Comparison of ENCODE assay signal across 7 mouse cellular contexts in genomic region chr16:44615878-44616206, GRCm38 (mm10). TPM values are rescaled to one million over a fixed set of nuclear protein-coding genes. Genes with fewer than 3 reads are reported as not detected.
A peak's percentile ranks its signal among the peaks of the same experiment; 100 is the strongest.
DNase-seq lines count a peak whose midpoint lies in the region.

No protein-coding gene starts in this region.

- no peaks in the 10 kb centered on the region for H3K9me3 ChIP-seq in limb, embryonic 10.5 days (replicated peaks)

- intact Hi-C loops in gastrocnemius, postnatal 14 days (cut with DNase I; ENCODE audit: low total_unique reads) = no loop called here

- H3K4me3 ChIP-seq in limb, embryonic 10.5 days = peak overlapping the region; percentile 35

- peaks cover 77% of the 10 kb centered on the region for H3K4me1 ChIP-seq in limb, embryonic 10.5 days

- H3K27me3 ChIP-seq in limb, embryonic 10.5 days (ENCODE audit: low read depth, poor library complexity, severe bottlenecking) = no peaks in the 10 kb centered on the region

- DNase-seq in adipocyte (ENCODE audit: low spot score) = peak; percentile 67
- peak; percentile 40 to 48 for DNase-seq in cerebellum, postnatal 25 days
- DNase-seq in gastrocnemius, postnatal 14 days = peak; percentile 62
- DNase-seq in limb, embryonic 10.5 days (ENCODE audit: low spot score) = peak; percentile 84
- peak; percentile 83 for DNase-seq in retina, postnatal 1 day
- no peak for DNase-seq in adrenal gland, adult 8-10 months
- no peak for DNase-seq in frontal cortex, postnatal 14 days (ENCODE audit: low spot score in 2 of 2)

- 4% methylated on average over 3 of the region's 3 CpGs for WGBS in limb, embryonic 10.5 days

- H3K27ac ChIP-seq in limb, embryonic 10.5 days = peak overlapping the region; percentile 92

- no peaks in the 10 kb centered on the region for H3K36me3 ChIP-seq in limb, embryonic 10.5 days

RNA-seq across cellular contexts. Expression of gene Boc, which starts 57.1 kb away (rescaled TPM):
- total RNA-seq in gastrocnemius, postnatal 14 days (2021) = 10 to 100 TPM in 1 of 2 experiments, 1 to 10 TPM in 1; 9.4 to 10.7 TPM
- polyA plus RNA-seq in limb, embryonic 10.5 days (2016; fragmentation: Nextera tagmentation; extraction: Ambion mirVana) = 20.0 and 38.3 TPM in 2 replicates
- 10 to 100 TPM; 45.6 to 89.0 (median 65.4) TPM for total RNA-seq in adrenal gland, adult 8-10 months (2022)

Comparison
In these comparisons a context has a peak if more than half of its experiments do, and no peak if none do; other contexts are left out.
1. DNase-seq: peak in adipocyte (single experiment), cerebellum, postnatal 25 days (2 of 2), gastrocnemius, postnatal 14 days (single experiment), limb, embryonic 10.5 days (single experiment) and retina, postnatal 1 day (single experiment); none in adrenal gland, adult 8-10 months (single experiment) and frontal cortex, postnatal 14 days (0 of 2).